Mouse (Mus musculus) heart, adult 18-20 months (tissue): Measurements from ENCODE around the gene Atp6v1g2. TPM values are rescaled to one million over a fixed set of nuclear protein-coding genes. Genes with fewer than 3 reads are reported as not detected.
A peak's percentile ranks its signal among the peaks of the same experiment; 100 is the strongest.

Experiments used
- DNase-seq, 2 experiments: peaks; one replicate each; pipeline ENCODE4 v3.0.0; 2021 to 2022; ENCODE audit warnings: mixed read lengths in 1 of 2
- total RNA-seq, 2 experiments: library from RNA; stranded (reverse); gene quantifications; 2 replicates each; pipeline ENCODE4 v1.2.3; 2021

Atp6v1g2 gene
- total RNA-seq, 2 experiments from 2014 or later, result 2.1 to 2.3 TPM

GRCm38 (mm10) chr17:35237504-35237903 lies 4.0 kb downstream of the Atp6v1g2 start:
- DNase-seq, result peak in 1 of 2 experiments; percentile 4

DNA sequence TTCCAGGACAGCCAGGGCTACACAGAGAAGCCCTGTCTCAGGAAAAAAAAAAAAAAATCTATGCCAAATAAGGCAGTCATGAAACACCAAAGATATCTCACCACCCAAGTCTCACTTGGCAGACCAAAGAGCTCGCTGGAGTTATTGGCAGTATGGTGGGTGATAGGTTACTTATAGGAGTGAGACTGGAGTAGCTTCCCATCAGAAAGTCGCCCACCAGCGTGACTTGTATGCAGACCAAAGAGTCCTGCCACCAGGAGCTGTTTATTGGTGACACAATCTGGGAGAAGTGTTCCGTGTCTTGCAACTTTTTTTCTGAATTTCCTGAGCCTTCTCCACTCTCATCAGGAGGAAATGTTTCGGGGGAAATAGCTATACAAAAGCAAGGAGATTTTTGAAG lies 6.2 kb downstream of the Atp6v1g2 start:
- peak in 1 of 2 experiments; percentile 6 for DNase-seq

- peak; percentile 36 to 58 for DNase-seq
Observed at GRCm38 (mm10) chr17:35240384-35241304, 7.2 kb downstream of the Atp6v1g2 start.

DNA sequence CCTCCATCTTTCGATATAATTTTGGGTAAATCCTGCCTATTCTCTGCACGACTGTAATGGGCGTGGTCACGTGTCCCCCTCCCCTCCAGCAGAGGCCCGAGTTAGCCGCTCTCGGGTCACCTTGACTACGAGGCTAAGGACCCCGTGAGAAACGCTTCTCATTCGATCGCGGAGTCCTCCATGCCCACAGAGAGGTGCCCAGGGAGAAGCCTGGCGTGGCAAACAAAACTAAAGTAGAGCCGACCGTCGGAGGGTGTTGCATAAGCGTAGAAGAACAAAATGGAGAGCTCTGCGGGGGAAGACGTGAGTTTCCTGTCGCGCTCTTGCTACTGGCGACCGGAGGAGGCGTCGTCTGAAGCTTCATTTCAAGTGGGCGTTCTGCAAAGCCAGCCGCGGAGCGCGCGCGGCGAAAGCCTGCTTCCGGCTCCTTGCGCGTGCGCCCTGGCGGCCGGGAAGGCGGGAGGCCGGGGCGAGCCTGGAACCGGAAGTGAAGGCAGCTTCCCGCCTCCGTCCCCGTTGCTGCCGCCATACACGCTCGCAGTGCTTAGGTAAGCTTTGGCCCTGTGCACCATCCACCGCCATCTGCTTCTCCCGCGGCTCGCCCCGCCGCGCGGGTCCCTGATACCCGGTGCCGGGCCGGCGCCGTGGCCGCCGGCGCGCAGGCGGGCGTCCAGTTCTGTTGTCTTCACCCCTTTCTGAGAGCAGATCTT lies 8.0 kb downstream of the Atp6v1g2 start, which contains the start of gene Ddx39b:
Gene Ddx39b (plus strand): TSS at position 442 of the 710 bp plus-strand sequence.
- peak; percentile 95 to 98 for DNase-seq

- DNase-seq, result peak; percentile 60 to 62
Observed at GRCm38 (mm10) chr17:35242015-35242941, 8.8 kb downstream of the Atp6v1g2 start.

DNA sequence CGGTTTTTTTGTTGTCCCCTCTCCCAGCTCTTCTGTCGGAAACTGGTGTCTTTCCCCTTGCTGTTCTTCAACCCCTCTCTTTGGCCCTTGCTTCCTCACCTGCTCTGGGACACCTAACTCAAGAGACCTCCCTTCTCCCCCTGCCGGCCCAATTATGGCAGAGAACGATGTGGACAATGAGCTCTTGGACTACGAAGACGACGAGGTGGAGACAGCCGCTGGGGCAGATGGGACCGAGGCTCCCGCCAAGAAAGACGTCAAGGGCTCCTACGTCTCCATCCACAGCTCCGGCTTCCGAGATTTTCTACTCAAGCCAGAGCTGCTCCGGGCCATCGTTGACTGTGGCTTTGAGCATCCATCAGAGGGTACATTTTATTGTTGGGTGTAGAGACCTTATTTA lies 9.6 kb downstream of the Atp6v1g2 start:
- DNase-seq, result peak; percentile 59 to 63

DNA sequence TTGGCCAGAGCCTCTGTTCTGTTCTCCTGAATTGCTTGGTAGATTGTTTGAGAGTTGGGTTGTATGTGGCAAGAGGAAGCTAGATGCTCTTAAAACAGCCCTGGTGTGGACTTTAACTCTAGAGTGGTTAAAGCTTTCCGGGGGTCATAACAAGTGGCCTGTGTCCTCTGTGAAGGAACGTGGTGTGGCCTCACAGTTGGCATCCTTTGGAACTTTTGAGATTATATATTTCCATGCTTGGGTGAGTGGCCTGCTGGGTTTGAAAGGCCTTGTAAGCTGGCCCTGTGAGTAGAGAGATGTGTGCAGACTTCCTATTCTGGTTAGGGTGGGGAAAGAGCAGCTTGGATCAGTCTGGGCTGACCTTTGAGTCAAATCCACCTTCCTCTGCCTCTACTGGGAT lies 11.5 kb downstream of the Atp6v1g2 start:
- no peak for DNase-seq

- DNase-seq, result no peak
Observed at GRCm38 (mm10) chr17:35245731-35246623, 12.5 kb downstream of the Atp6v1g2 start.

GRCm38 (mm10) chr17:35247144-35247543 lies 13.7 kb downstream of the Atp6v1g2 start:
- DNase-seq, result no peak

DNA sequence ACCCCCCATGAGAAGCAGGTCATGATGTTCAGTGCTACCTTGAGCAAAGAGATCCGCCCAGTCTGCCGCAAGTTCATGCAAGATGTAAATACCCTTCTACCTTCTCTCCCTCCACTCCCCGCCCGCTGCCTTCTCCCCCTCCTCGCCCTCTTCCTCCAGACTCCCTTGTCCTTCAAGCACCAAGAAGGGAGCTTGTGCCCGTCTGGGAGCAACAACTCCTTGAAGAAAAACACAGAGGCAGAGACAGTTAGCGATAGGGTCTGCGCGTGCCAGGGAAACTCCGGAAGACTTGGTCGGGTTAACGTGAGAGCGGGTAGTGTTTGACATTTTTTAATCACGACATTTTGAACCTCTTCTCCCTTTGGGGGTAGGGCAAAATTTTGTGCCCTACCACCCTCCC lies 15.5 kb downstream of the Atp6v1g2 start:
- no peak for DNase-seq

DNA sequence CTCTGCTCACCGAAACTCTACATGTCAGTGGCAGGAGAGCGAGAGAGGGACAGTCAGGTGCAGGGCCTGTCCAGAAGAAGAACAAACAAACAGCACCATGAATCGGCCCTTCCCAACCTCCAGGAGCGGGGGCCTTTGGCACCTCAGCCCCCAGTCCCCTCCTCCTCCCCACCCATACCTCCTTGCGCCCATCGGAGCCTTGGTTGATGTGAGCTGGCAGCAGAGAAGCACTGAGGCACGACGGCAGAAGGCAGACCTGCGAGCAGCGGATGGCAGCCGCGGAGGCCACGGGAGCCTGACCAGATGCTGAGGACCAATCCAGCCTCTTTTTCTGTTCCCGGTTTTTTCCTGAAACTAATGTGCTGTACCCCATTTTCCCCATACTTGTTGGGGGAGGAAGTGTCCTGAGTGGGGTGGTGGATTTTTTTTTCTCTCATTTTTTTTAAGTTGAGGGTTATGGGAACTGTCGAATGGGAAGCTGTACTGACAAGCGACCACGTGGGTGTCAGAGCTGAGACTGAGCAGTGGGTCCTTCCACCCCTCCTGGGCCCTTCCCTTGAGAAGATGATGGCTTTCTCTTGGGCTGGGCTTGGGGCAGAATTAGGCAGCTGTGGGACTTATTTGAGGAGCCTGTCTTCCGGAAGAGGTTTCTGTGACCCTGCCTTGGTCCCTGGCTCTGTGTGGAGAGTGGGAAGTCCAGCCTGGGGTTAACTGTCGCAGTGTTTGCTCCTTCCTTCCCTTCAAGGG lies 16.2 kb downstream of the Atp6v1g2 start:
- no peak for DNase-seq

- no peak for DNase-seq
Observed at GRCm38 (mm10) chr17:35250348-35251120, 17.1 kb downstream of the Atp6v1g2 start.

GRCm38 (mm10) chr17:35251162-35251719 lies 17.8 kb downstream of the Atp6v1g2 start:
- no peak for DNase-seq

DNA sequence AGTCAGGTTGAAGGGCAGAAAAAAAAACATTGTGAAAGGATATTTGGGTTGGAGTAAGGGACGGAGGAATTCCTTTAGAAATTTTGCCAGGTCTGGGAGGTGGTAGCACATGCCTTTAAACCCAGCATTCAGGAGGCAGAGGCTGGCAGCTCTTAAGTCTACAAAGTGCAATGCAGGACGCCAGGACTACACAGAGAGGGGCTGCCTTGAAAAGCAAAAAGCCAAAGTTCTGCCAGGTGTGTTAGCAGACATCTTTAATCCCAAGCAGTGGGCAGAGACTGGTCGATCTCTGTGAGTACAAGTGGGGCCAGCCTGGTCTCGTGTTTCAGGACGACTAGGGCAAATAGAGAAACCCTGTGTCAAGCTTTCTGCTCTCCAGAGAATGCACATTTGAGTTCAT lies 18.5 kb downstream of the Atp6v1g2 start:
- no peak for DNase-seq

- DNase-seq, result no peak
Observed at GRCm38 (mm10) chr17:35252619-35253292, 19.3 kb downstream of the Atp6v1g2 start.

DNA sequence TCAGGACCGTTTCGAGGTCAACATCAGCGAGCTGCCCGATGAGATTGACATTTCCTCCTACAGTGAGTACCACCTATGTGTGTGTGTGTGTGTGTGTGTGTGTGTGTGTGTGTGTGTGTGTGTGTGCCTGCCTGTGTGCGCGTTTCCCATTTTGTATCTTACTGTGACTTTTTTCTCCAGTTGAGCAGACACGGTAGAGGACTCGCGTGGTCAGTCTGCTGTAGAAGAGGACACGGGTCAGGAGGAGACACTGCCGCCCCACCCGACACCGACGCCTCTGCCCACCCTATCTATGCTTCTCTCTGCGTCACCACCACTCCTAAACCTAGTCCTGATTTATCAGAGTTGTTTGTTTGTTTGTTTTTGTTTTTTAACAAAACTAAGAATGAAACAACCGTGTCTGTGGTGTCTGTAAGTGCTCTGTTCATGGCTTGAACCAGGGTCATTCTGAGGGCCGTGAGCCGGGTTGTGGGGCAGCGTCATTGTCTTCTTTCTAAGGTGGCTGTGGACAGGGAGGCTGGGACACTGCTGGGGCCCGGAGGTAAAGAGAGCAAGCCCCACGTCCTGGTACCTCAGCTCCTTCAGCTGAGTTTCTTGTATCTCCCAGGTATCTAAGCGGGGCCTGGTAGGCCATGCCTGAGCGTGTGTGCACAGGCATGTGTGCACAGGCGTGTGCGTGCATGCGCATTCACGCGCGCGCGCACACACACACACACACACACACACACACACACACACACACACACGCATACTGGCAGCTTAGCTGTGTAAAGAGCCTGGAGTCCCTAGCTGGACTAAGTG lies 20.0 kb downstream of the Atp6v1g2 start:
- DNase-seq, result no peak
